Mouse (Mus musculus) forebrain, embryonic 16.5 days (tissue): ENCODE measurements around the gene Fbxw4. TPM values are rescaled to one million over a fixed set of nuclear protein-coding genes. Genes with fewer than 3 reads are reported as not detected.

ENCODE experiments used
- ATAC-seq: fragments of 200-750 bp; cut with Nextera tagmentation; 2 replicates; pipeline ENCODE4 v1.8.0; 2017; ENCODE audit warnings: mild to moderate bottlenecking, moderate library complexity
- H3K27ac ChIP-seq: fragments of 300-500 bp; sonication (generic); 2 replicates; pipeline ENCODE4 v1.5.1; 2014; ENCODE audit warnings: low read length, control low read depth
- H3K27me3 ChIP-seq: fragments of 300-500 bp; sonication (generic); replicated peaks from 2 replicates; pipeline ENCODE4 v1.6.1; 2014; ENCODE audit warnings: low read length; ENCODE audit not compliant: control insufficient read depth, insufficient read depth
- H3K36me3 ChIP-seq: fragments of 300-500 bp; sonication (generic); 2 replicates; pipeline ENCODE4 v1.6.1; 2014; ENCODE audit not compliant: control insufficient read depth, insufficient read depth
- H3K4me1 ChIP-seq: fragments of 300-500 bp; sonication (generic); replicated peaks from 2 replicates; pipeline ENCODE4 v1.6.1; 2014; ENCODE audit warnings: low read length; ENCODE audit not compliant: control insufficient read depth, insufficient read depth
- H3K4me2 ChIP-seq: fragments of 300-500 bp; sonication (generic); 2 replicates; pipeline ENCODE4 v1.6.1; 2014; ENCODE audit warnings: mild to moderate bottlenecking, low read length, control low read depth
- H3K4me3 ChIP-seq: fragments of 300-500 bp; sonication (generic); replicated peaks from 2 replicates; pipeline ENCODE4 v1.5.1; 2014; ENCODE audit warnings: mild to moderate bottlenecking, low read length, control low read depth
- H3K9ac ChIP-seq: fragments of 300-500 bp; sonication (generic); replicated peaks from 2 replicates; pipeline ENCODE4 v1.6.1; 2014; ENCODE audit warnings: low read depth, low read length, control low read depth
- H3K9me3 ChIP-seq: fragments of 300-500 bp; sonication (generic); 2 replicates; pipeline ENCODE4 v1.6.1; 2016; ENCODE audit warnings: low read length; ENCODE audit not compliant: control insufficient read depth
- WGBS: fragments of 180-500 bp; shearing (Covaris S2); extraction: QIAGEN DNeasy Blood & Tissue Kit; methylation state at CpG from one replicate; pipeline ENCODE4 v1.1.7; 2014; 5-methylcytosine and 5-hydroxymethylcytosine counted together
- polyA plus RNA-seq: library from polyadenylated mRNA; unstranded; fragments of >200 nt; fragmentation: Nextera tagmentation; extraction: Ambion mirVana; gene quantifications from 2 replicates; pipeline ENCODE4 v1.2.1, GENCODE M21; 2015

Fbxw4 gene
- polyA plus RNA-seq, 1 experiment from 2014 or later = 5.7 TPM

- Histone ChIP-seq H3K4me3 (no peak overlapping the region), H3K4me1 (0 out of 2 replicates have a peak, but pooled peaks cover 2% of the 10 kb centered on the region), H3K9me3 (no peaks in the 10 kb centered on the region), H3K36me3 (no peaks in the 10 kb centered on the region), H3K27me3 (no peaks in the 10 kb centered on the region), H3K27ac (no peak overlapping the region), H3K9ac (no peak overlapping the region), H3K4me2 (no peak overlapping the region)
- WGBS = 51% methylated on average over 4 of the region's 4 CpGs
- no peak for ATAC-seq
These were observed 13.2 kb downstream of the Fbxw4 start for GRCm38 (mm10) chr19:45646866-45647265.

GRCm38 (mm10) chr19:45640691-45641090 is 19.4 kb downstream of the Fbxw4 start:
- no peak for ATAC-seq
- Histone ChIP-seq H3K4me1 (0 out of 2 replicates have a peak, but pooled peaks cover 2% of the 10 kb centered on the region), H3K9ac (no peak overlapping the region), H3K9me3 (no peaks in the 10 kb centered on the region), H3K27ac (no peak overlapping the region), H3K4me3 (no peak overlapping the region), H3K27me3 (no peaks in the 10 kb centered on the region), H3K4me2 (no peak overlapping the region), H3K36me3 (peaks cover 3% of the 10 kb centered on the region)
- WGBS = 83% methylated on average over 7 of the region's 7 CpGs

- 78% methylated on average over 5 of the region's 5 CpGs for WGBS
- ATAC-seq = no peak
- Histone ChIP-seq H3K9me3 (no peaks in the 10 kb centered on the region), H3K36me3 (peaks cover 5% of the 10 kb centered on the region), H3K4me1 (no peaks in the 10 kb centered on the region), H3K9ac (no peak overlapping the region), H3K27me3 (no peaks in the 10 kb centered on the region), H3K4me2 (no peak overlapping the region), H3K27ac (no peak overlapping the region), H3K4me3 (no peak overlapping the region)
These were observed 24.2 kb downstream of the Fbxw4 start for GRCm38 (mm10) chr19:45635960-45636359.

- WGBS = 44% methylated on average over 3 of the region's 3 CpGs
These were observed 28.5 kb downstream of the Fbxw4 start for GRCm38 (mm10) chr19:45631584-45631983.

GRCm38 (mm10) chr19:45630953-45631352 is 29.2 kb downstream of the Fbxw4 start:
- no peak for ATAC-seq
- no peak overlapping the region for H3K9ac ChIP-seq
- 0 out of 2 replicates have a peak, but pooled peaks cover 2% of the 10 kb centered on the region for H3K36me3 ChIP-seq
- no peaks in the 10 kb centered on the region for H3K27me3 ChIP-seq
- H3K4me2 ChIP-seq = no peak overlapping the region
- no peaks in the 10 kb centered on the region for H3K4me1 ChIP-seq
- no peak overlapping the region for H3K27ac ChIP-seq
- no peak overlapping the region for H3K4me3 ChIP-seq
- no peaks in the 10 kb centered on the region for H3K9me3 ChIP-seq
- 80% methylated on average over 5 of the region's 5 CpGs for WGBS

More at GRCm38 (mm10) chr19:45631584-45631983, 28.5 kb downstream of the Fbxw4 start:
- H3K4me3 ChIP-seq = no peak overlapping the region
- H3K9ac ChIP-seq = no peak overlapping the region
- no peak overlapping the region for H3K4me2 ChIP-seq
- H3K36me3 ChIP-seq = 0 out of 2 replicates have a peak, but pooled peaks cover 2% of the 10 kb centered on the region
- no peaks in the 10 kb centered on the region for H3K4me1 ChIP-seq
- ATAC-seq = no peak
- H3K27me3 ChIP-seq = no peaks in the 10 kb centered on the region
- no peaks in the 10 kb centered on the region for H3K9me3 ChIP-seq
- H3K27ac ChIP-seq = no peak overlapping the region

- no peak for ATAC-seq
- no peak overlapping the region for H3K9ac ChIP-seq
- H3K4me1 ChIP-seq = no peaks in the 10 kb centered on the region
- 0 out of 2 replicates have a peak, but pooled peaks cover 2% of the 10 kb centered on the region for H3K36me3 ChIP-seq
- H3K9me3 ChIP-seq = no peaks in the 10 kb centered on the region
- no peak overlapping the region for H3K27ac ChIP-seq
- H3K4me3 ChIP-seq = no peak overlapping the region
- 88% methylated on average over 3 of the region's 3 CpGs for WGBS
- no peaks in the 10 kb centered on the region for H3K27me3 ChIP-seq
- no peak overlapping the region for H3K4me2 ChIP-seq
These were observed 30.9 kb downstream of the Fbxw4 start for GRCm38 (mm10) chr19:45629219-45629618.

- Histone ChIP-seq H3K4me1 (no peaks in the 10 kb centered on the region), H3K36me3 (0 out of 2 replicates have a peak, but pooled peaks cover 2% of the 10 kb centered on the region), H3K9ac (no peak overlapping the region), H3K4me3 (no peak overlapping the region), H3K27ac (no peak overlapping the region), H3K9me3 (no peaks in the 10 kb centered on the region), H3K4me2 (no peak overlapping the region), H3K27me3 (no peaks in the 10 kb centered on the region)
- no peak for ATAC-seq
- WGBS = 25% methylated on average over 6 of the region's 6 CpGs
These were observed 31.5 kb downstream of the Fbxw4 start for GRCm38 (mm10) chr19:45628649-45629048.

GRCm38 (mm10) chr19:45627036-45627435 is 33.1 kb downstream of the Fbxw4 start:
- Histone ChIP-seq H3K9ac (no peak overlapping the region), H3K4me1 (no peaks in the 10 kb centered on the region), H3K4me3 (no peak overlapping the region), H3K27me3 (no peaks in the 10 kb centered on the region), H3K4me2 (no peak overlapping the region), H3K36me3 (0 out of 2 replicates have a peak, but pooled peaks cover 2% of the 10 kb centered on the region), H3K9me3 (no peaks in the 10 kb centered on the region), H3K27ac (no peak overlapping the region)
- ATAC-seq = no peak
- WGBS = 51% methylated on average over 3 of the region's 3 CpGs

GRCm38 (mm10) chr19:45623710-45624109 is 36.4 kb downstream of the Fbxw4 start:
- Histone ChIP-seq H3K9me3 (no peaks in the 10 kb centered on the region), H3K4me2 (no peak overlapping the region), H3K4me1 (no peaks in the 10 kb centered on the region), H3K27me3 (no peaks in the 10 kb centered on the region), H3K4me3 (no peak overlapping the region), H3K36me3 (no peaks in the 10 kb centered on the region), H3K27ac (no peak overlapping the region), H3K9ac (no peak overlapping the region)
- no peak for ATAC-seq
- WGBS = 86% methylated on average over 4 of the region's 4 CpGs

- Histone ChIP-seq H3K27me3 (no peaks in the 10 kb centered on the region), H3K9ac (no peak overlapping the region), H3K4me1 (0 out of 2 replicates have a peak, but pooled peaks cover under 1% of the 10 kb centered on the region), H3K4me2 (no peak overlapping the region), H3K36me3 (no peaks in the 10 kb centered on the region), H3K27ac (no peak overlapping the region), H3K9me3 (no peaks in the 10 kb centered on the region), H3K4me3 (no peak overlapping the region)
- ATAC-seq = no peak
- 36% methylated on average over 5 of the region's 5 CpGs for WGBS
These were observed 38.0 kb downstream of the Fbxw4 start for GRCm38 (mm10) chr19:45622144-45622543.
